Mouse (Mus musculus) forebrain, embryonic 16.5 days (tissue): Measurements from ENCODE around the gene Dnaic2. TPM values are rescaled to one million over a fixed set of nuclear protein-coding genes. Genes with fewer than 3 reads are reported as not detected.

Source experiments
- ATAC-seq: fragments of 200-750 bp; cut with Nextera tagmentation; 2 replicates; pipeline ENCODE4 v1.8.0; 2017; ENCODE audit warnings: mild to moderate bottlenecking, moderate library complexity
- H3K27ac ChIP-seq: fragments of 300-500 bp; sonication (generic); 2 replicates; pipeline ENCODE4 v1.5.1; 2014; ENCODE audit warnings: low read length, control low read depth
- H3K27me3 ChIP-seq: fragments of 300-500 bp; sonication (generic); replicated peaks from 2 replicates; pipeline ENCODE4 v1.6.1; 2014; ENCODE audit warnings: low read length; ENCODE audit not compliant: control insufficient read depth, insufficient read depth
- H3K36me3 ChIP-seq: fragments of 300-500 bp; sonication (generic); 2 replicates; pipeline ENCODE4 v1.6.1; 2014; ENCODE audit not compliant: control insufficient read depth, insufficient read depth
- H3K4me1 ChIP-seq: fragments of 300-500 bp; sonication (generic); replicated peaks from 2 replicates; pipeline ENCODE4 v1.6.1; 2014; ENCODE audit warnings: low read length; ENCODE audit not compliant: control insufficient read depth, insufficient read depth
- H3K4me2 ChIP-seq: fragments of 300-500 bp; sonication (generic); 2 replicates; pipeline ENCODE4 v1.6.1; 2014; ENCODE audit warnings: mild to moderate bottlenecking, low read length, control low read depth
- H3K4me3 ChIP-seq: fragments of 300-500 bp; sonication (generic); replicated peaks from 2 replicates; pipeline ENCODE4 v1.5.1; 2014; ENCODE audit warnings: mild to moderate bottlenecking, low read length, control low read depth
- H3K9ac ChIP-seq: fragments of 300-500 bp; sonication (generic); replicated peaks from 2 replicates; pipeline ENCODE4 v1.6.1; 2014; ENCODE audit warnings: low read depth, low read length, control low read depth
- H3K9me3 ChIP-seq: fragments of 300-500 bp; sonication (generic); 2 replicates; pipeline ENCODE4 v1.6.1; 2016; ENCODE audit warnings: low read length; ENCODE audit not compliant: control insufficient read depth
- WGBS: fragments of 180-500 bp; shearing (Covaris S2); extraction: QIAGEN DNeasy Blood & Tissue Kit; methylation state at CpG from one replicate; pipeline ENCODE4 v1.1.7; 2014; 5-methylcytosine and 5-hydroxymethylcytosine counted together
- polyA plus RNA-seq: library from polyadenylated mRNA; unstranded; fragments of >200 nt; fragmentation: Nextera tagmentation; extraction: Ambion mirVana; gene quantifications from 2 replicates; pipeline ENCODE4 v1.2.1, GENCODE M21; 2015

The Dnaic2 gene
- polyA plus RNA-seq, 1 experiment from 2014 or later = 1.5 TPM

GRCm38 (mm10) chr11:114797176-114797575 lies 70.0 kb downstream of the Dnaic2 start:
- Histone ChIP-seq H3K27me3 (no peaks in the 10 kb centered on the region), H3K36me3 (no peaks in the 10 kb centered on the region), H3K9me3 (no peaks in the 10 kb centered on the region), H3K27ac (no peak overlapping the region), H3K4me3 (no peak overlapping the region), H3K9ac (no peak overlapping the region), H3K4me1 (peaks cover 44% of the 10 kb centered on the region), H3K4me2 (no peak overlapping the region)
- 90% methylated on average over 7 of the region's 7 CpGs for WGBS
- no peak for ATAC-seq

GRCm38 (mm10) chr11:114797981-114798380 lies 70.8 kb downstream of the Dnaic2 start:
- H3K9ac ChIP-seq = no peak overlapping the region
- H3K4me1 ChIP-seq = peaks cover 39% of the 10 kb centered on the region
- no peak overlapping the region for H3K4me2 ChIP-seq
- no peak for ATAC-seq
- H3K27me3 ChIP-seq = no peaks in the 10 kb centered on the region
- H3K9me3 ChIP-seq = no peaks in the 10 kb centered on the region
- H3K36me3 ChIP-seq = no peaks in the 10 kb centered on the region
- no peak overlapping the region for H3K27ac ChIP-seq
- WGBS = 96% methylated on average over 3 of the region's 3 CpGs
- H3K4me3 ChIP-seq = no peak overlapping the region

GRCm38 (mm10) chr11:114798624-114799023 lies 71.4 kb downstream of the Dnaic2 start, which contains the start of gene Gpr142:
Gene Gpr142, plus strand, starts transcription at chr11:114798924.
- Histone ChIP-seq H3K4me1 (peaks cover 36% of the 10 kb centered on the region), H3K27ac (no peak within 1 kb of the TSS), H3K27me3 (no peaks in the 10 kb centered on the region), H3K4me2 (no peak within 1 kb of the TSS), H3K9me3 (no peaks in the 10 kb centered on the region), H3K36me3 (no peaks in the 10 kb centered on the region), H3K9ac (no peak within 1 kb of the TSS), H3K4me3 (no peak within 1 kb of the TSS)
- no peak for ATAC-seq
- 98% methylated on average over 3 of the region's 3 CpGs for whole genome bisulfite sequencing

- ATAC-seq = no peak
- Histone ChIP-seq H3K27me3 (no peaks in the 10 kb centered on the region), H3K4me3 (no peak overlapping the region), H3K27ac (no peak overlapping the region), H3K4me1 (peaks cover 9% of the 10 kb centered on the region), H3K36me3 (no peaks in the 10 kb centered on the region), H3K4me2 (no peak overlapping the region), H3K9me3 (no peaks in the 10 kb centered on the region), H3K9ac (no peak overlapping the region)
- WGBS = 89% methylated on average over 1 of the region's 1 CpGs
Measured at GRCm38 (mm10) chr11:114801906-114802305, 74.7 kb downstream of the Dnaic2 start.

- Histone ChIP-seq H3K36me3 (no peaks in the 10 kb centered on the region), H3K27me3 (no peaks in the 10 kb centered on the region), H3K4me2 (no peak overlapping the region), H3K27ac (no peak overlapping the region), H3K9me3 (no peaks in the 10 kb centered on the region), H3K4me1 (peaks cover 13% of the 10 kb centered on the region), H3K9ac (no peak overlapping the region), H3K4me3 (no peak overlapping the region)
- no peak for ATAC-seq
- WGBS = 64% methylated on average over 15 of the region's 15 CpGs
Measured at GRCm38 (mm10) chr11:114802540-114803267, 75.5 kb downstream of the Dnaic2 start.

- 27% methylated on average over 8 of the region's 8 CpGs for WGBS
- H3K27ac ChIP-seq = no peak overlapping the region
- ATAC-seq = no peak
- H3K27me3 ChIP-seq = no peaks in the 10 kb centered on the region
- H3K36me3 ChIP-seq = no peaks in the 10 kb centered on the region
- no peak overlapping the region for H3K4me2 ChIP-seq
- H3K4me1 ChIP-seq = peaks cover 14% of the 10 kb centered on the region
- H3K9ac ChIP-seq = no peak overlapping the region
- H3K4me3 ChIP-seq = no peak overlapping the region
- H3K9me3 ChIP-seq = no peaks in the 10 kb centered on the region
Measured at GRCm38 (mm10) chr11:114803990-114804389, 76.8 kb downstream of the Dnaic2 start.

GRCm38 (mm10) chr11:114807025-114807424 lies 79.8 kb downstream of the Dnaic2 start:
- no peak for ATAC-seq
- H3K9ac ChIP-seq = no peak overlapping the region
- peaks cover 14% of the 10 kb centered on the region for H3K4me1 ChIP-seq
- H3K4me3 ChIP-seq = no peak overlapping the region
- H3K27me3 ChIP-seq = no peaks in the 10 kb centered on the region
- no peaks in the 10 kb centered on the region for H3K36me3 ChIP-seq
- no peaks in the 10 kb centered on the region for H3K9me3 ChIP-seq
- no peak overlapping the region for H3K4me2 ChIP-seq
- H3K27ac ChIP-seq = no peak overlapping the region
- WGBS = 49% methylated on average over 2 of the region's 2 CpGs

Other genes with a start within 250 kb of the Dnaic2 start
- gene Rpl38, start 58.9 kb upstream of the Dnaic2 start, polyA plus RNA-seq = 637 and 697 TPM in 2 replicates
- gene Ttyh2, start 52.0 kb upstream of the Dnaic2 start, polyA plus RNA-seq = 25.1 and 27.5 TPM in 2 replicates
- gene Kif19a, start 38.0 kb downstream of the Dnaic2 start, polyA plus RNA-seq = 0.26 and 0.66 TPM in 2 replicates
- gene Btbd17, start 68.5 kb downstream of the Dnaic2 start, polyA plus RNA-seq = 18.5 and 19.4 TPM in 2 replicates
- gene Gpr142, start 71.5 kb downstream of the Dnaic2 start, polyA plus RNA-seq = not detected in 2 replicates
- 6.1 and 7.0 TPM in 2 replicates for gene Gprc5c, start 123.7 kb downstream of the Dnaic2 start, polyA plus RNA-seq
- gene Cd300a, start 162.6 kb downstream of the Dnaic2 start, polyA plus RNA-seq = 0.94 and 0.95 TPM in 2 replicates
- gene Cd300lb, start 207.0 kb downstream of the Dnaic2 start, polyA plus RNA-seq = 0.08 TPM in 1 of 2 replicates, not detected in the other
- gene Cd300c, start 241.7 kb downstream of the Dnaic2 start, polyA plus RNA-seq = not detected in 2 replicates